Mouse (Mus musculus) spleen, adult 12 weeks (tissue): ENCODE results near the gene Ripk1.
"Not testable (repeated sequence)": the region's sequence is repeated elsewhere in the genome, so short reads cannot be mapped to it uniquely, and the experiment has no call there.

Experiments
- DNase-seq: peaks from one replicate; pipeline ENCODE4 v3.0.0; 2022; ENCODE audit warnings: low spot score

The Ripk1 gene

GRCm38 (mm10) chr13:34038056-34038432 lies 35.9 kb downstream of the Ripk1 start:
- no peak for DNase-seq

GRCm38 (mm10) chr13:34038901-34039341 lies 36.8 kb downstream of the Ripk1 start:
- no peak for DNase-seq

GRCm38 (mm10) chr13:34040091-34040490 lies 37.9 kb downstream of the Ripk1 start:
- no peak for DNase-seq

GRCm38 (mm10) chr13:34043716-34044393 lies 41.7 kb downstream of the Ripk1 start:
- DNase-seq = no peak

- no peak for DNase-seq
Observed at GRCm38 (mm10) chr13:34045511-34046249, 43.5 kb downstream of the Ripk1 start.

- peak; percentile 35 for DNase-seq
Observed at GRCm38 (mm10) chr13:34046421-34047012, 44.4 kb downstream of the Ripk1 start.

- DNase-seq = no peak
Observed at GRCm38 (mm10) chr13:34047526-34047925, 45.4 kb downstream of the Ripk1 start.

- no peak for DNase-seq
Observed at GRCm38 (mm10) chr13:34050479-34050878, 48.3 kb downstream of the Ripk1 start.

GRCm38 (mm10) chr13:34051692-34052091 lies 49.5 kb downstream of the Ripk1 start:
- no peak for DNase-seq

GRCm38 (mm10) chr13:34053673-34054282 lies 51.6 kb downstream of the Ripk1 start:
- DNase-seq = no peak

- no peak for DNase-seq
Observed at GRCm38 (mm10) chr13:34054391-34054790, 52.2 kb downstream of the Ripk1 start.

GRCm38 (mm10) chr13:34054983-34055382 lies 52.8 kb downstream of the Ripk1 start:
- no peak for DNase-seq

- DNase-seq = no peak
Observed at GRCm38 (mm10) chr13:34057252-34057651, 55.1 kb downstream of the Ripk1 start.

- no peak for DNase-seq
Observed at GRCm38 (mm10) chr13:34060061-34060460, 57.9 kb downstream of the Ripk1 start.

- DNase-seq = no peak
Observed at GRCm38 (mm10) chr13:34062466-34062865, 60.3 kb downstream of the Ripk1 start.

- no peak for DNase-seq
Observed at GRCm38 (mm10) chr13:34066351-34066750, 64.2 kb downstream of the Ripk1 start.

GRCm38 (mm10) chr13:34070296-34070695 lies 68.1 kb downstream of the Ripk1 start:
- DNase-seq = no peak

- DNase-seq = no peak
Observed at GRCm38 (mm10) chr13:34071836-34072235, 69.7 kb downstream of the Ripk1 start.

GRCm38 (mm10) chr13:34072847-34073246 lies 70.7 kb downstream of the Ripk1 start:
- no peak for DNase-seq

GRCm38 (mm10) chr13:34074441-34074840 lies 72.3 kb downstream of the Ripk1 start:
- DNase-seq = not testable (repeated sequence)

GRCm38 (mm10) chr13:34075893-34076292 lies 73.7 kb downstream of the Ripk1 start:
- not testable (repeated sequence) for DNase-seq
